Mouse (Mus musculus) c-Kit-negative CD71-positive TER-119-positive erythroid progenitor cells, embryonic 14.5 days (primary cell): ENCODE measurements around the gene Drd4.
"Not testable (repeated sequence)": the region's sequence is repeated elsewhere in the genome, so short reads cannot be mapped to it uniquely, and the experiment has no call there.

Source experiments
- DNase-seq: peaks from one replicate; pipeline ENCODE4 v3.0.0-alpha.2; 2013; ENCODE audit warnings: low read depth, low spot score

Drd4 gene

DNA sequence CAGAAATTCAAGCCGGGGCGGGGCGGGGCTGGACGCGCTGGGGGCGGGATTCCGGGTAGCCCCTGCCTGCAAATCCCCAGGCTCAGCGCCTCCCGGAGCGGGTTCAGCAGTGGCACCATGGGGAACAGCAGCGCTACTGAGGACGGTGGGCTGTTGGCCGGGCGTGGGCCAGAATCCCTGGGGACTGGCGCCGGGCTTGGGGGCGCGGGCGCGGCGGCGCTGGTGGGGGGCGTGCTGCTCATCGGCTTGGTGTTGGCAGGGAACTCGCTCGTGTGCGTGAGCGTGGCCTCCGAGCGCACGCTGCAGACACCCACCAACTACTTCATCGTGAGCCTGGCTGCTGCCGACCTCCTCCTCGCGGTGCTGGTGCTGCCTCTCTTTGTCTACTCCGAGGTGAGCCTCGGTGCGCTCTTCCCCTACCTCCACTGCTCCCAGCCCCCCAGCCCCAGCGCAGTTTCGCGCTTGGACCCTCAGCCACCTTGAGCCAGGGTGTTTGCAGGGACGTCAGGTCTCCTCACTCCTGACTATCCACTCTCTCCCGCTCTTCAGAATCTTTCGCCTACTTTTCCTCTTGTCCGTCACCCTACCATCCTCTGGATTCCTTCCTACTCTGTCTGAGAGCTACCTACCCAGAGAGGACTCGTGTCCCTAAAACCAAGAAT lies at the start of gene Drd4:
Gene Drd4 (plus strand): TSS at position 86 of the 662 bp plus-strand sequence.
- DNase-seq = no peak

GRCm38 (mm10) chr7:141250486-141250885 lies 41.3 kb upstream of the Drd4 start:
- DNase-seq = not testable (repeated sequence)

DNA sequence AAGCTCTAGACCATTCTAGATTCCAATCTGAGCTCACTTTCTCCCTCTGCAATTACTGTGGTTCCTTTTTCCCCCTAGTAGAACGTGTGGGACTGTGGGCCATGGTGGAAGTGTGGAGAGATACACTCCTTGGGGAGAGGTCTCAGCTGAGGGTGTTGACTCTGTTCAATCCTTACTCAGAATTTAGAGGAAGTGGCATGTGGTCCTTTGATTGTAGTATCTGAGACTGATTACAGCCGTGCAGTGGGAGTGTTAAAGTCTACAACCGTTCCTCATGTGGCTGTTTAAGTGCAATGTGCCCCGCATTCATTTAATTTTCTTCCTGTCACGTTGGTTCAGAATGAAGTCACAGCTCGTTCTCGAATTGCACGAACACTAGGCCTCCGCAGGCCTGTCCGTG lies 35.6 kb upstream of the Drd4 start:
- DNase-seq = no peak

DNA sequence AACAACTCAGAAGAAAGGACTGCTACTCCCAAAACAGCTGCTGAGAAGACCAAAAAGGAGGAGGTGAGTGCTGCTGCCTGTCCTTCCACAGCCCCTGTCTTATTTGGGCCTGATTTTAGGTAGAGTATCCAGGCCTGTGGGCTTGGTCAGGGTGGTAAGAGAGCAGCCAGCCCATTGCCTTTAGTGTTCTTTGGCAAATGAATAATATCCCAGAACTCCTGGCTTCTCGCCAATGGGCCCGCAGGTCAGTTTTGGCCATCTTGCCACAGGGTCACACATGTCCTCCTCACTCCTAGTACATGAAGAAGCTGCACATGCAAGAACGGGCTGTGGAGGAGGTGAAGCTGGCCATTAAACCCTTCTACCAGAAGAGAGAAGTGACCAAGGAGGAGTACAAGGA lies 30.3 kb upstream of the Drd4 start:
- DNase-seq = no peak

GRCm38 (mm10) chr7:141263640-141264039 lies 28.2 kb upstream of the Drd4 start:
- DNase-seq = no peak

DNA sequence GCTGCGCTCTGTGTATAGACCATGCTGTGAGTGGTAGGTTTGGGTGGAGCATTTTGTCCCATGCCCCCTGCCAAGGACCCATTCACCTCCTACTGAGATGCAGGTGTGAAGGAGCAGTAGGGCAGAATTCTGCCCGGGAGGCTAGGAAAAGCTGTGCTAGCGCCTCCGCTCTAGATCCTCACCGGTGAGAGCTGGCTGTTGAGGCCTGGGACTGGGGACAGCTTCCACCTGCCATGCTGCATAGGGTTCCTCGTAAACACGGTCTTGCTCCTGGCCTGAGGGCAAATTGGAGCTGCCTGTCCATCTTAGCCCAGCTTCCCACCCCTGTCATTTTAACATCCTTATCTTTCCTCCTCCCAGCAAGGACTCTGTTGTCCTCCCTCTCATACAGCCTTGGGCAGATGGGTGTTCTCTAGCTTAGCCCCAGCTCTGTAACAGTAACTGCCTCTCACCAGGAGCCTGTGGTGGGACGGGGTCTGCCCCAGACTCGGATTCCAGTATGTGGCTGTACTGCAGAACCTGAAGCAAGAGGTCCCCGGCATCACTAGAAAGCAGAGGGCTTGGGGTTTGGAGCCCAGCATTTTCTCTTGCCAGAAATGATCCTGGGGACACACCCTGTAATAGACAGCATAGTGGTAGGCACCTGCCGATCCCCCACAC lies 27.6 kb upstream of the Drd4 start:
- DNase-seq = no peak

DNA sequence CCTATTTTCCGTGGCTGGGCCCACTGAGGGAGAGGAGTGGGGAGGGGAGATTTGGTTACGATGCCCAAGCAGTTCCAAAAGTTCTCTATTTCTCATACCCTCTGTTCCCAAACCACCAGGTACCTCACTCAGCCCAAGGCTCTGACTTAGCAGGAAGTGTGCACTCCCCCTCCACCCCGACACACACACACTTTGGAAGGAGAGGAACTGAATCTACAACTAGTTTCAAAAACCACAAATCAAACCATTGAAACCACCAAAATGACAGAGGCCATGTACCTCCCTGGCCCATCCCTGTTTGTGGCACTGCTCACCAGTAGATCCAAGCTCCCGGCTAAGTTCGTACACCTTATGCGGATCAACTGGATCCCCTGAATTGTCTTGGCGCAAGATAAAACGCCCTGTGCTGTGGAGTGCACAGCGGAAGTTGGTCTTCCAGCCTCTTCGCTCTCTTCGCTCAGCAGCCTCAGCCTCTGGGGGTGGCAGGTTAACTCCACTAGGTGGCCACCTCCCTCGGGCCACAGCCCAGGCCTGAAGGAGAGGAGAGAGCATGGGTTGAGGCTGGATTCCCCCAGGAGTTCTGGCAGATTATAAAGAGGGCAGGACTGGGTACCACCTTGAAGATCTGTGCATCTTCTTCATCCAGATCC lies 26.9 kb upstream of the Drd4 start:
- DNase-seq = no peak

GRCm38 (mm10) chr7:141265411-141265738 lies 26.4 kb upstream of the Drd4 start:
- DNase-seq = no peak

- DNase-seq = peak; percentile 71
Measured at GRCm38 (mm10) chr7:141265739-141266561, 25.9 kb upstream of the Drd4 start, which contains the start of gene Irf7. Gene Irf7 (minus strand): TSS chr7:141266481.

DNA sequence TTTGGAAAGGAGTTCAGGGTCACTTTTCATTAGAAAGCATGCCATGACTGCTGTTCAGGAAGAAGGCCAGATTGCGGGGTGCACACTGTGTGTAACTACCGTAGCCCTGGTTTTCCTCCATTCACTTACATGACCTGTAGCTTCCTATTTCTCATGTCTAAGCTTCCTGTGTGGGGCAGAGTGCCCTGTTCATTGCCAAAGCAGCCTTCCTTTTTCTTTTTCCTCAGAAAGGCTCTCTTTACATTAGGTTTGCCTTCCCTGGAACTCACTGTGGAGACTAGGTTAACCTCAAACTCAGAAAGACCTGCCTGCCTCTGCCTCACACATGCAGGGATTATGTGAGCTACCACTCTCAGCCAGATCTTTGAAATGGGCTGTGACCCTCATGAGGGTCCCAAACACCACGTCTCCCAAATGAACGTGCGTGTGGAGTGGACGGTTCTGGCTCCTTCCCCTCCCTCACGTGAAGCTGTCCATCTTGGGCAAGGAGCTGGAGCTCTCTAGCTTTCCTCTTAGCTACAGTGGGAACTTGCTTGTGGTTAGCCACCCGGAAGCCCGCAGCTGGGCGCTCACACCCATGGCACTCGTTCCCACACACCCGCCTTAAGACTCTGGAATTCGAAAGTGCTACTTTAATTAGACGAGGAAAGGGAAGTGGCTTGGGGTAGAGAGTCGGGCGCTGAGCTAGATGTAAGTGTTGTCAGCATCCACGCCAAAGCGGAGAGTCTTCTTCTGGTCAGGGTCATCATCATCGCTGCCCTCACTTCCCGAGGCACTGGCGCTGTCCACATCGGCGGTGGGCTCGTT lies 23.1 kb upstream of the Drd4 start:
- DNase-seq = no peak

- no peak for DNase-seq
Measured at GRCm38 (mm10) chr7:141269273-141269545, 22.6 kb upstream of the Drd4 start.

DNA sequence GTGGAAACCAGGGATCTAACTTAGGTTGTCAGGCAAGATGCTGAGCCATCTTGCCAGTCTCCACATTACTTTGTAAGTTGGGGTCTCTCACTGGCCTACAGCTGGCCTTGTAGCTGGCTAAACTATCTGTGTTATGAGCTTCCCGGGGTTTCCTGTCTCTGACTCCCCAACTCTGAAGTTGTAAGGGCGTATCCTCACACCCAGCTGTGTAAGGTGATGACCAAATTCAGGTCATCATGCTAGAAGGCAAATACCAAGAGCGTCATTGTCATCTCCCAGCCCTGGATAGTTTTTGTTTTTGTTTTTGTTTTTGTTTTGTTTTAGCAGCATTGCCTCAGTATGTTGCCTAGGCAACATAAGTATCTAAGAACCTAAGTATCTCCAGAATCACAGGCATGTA lies 21.2 kb upstream of the Drd4 start:
- no peak for DNase-seq

DNA sequence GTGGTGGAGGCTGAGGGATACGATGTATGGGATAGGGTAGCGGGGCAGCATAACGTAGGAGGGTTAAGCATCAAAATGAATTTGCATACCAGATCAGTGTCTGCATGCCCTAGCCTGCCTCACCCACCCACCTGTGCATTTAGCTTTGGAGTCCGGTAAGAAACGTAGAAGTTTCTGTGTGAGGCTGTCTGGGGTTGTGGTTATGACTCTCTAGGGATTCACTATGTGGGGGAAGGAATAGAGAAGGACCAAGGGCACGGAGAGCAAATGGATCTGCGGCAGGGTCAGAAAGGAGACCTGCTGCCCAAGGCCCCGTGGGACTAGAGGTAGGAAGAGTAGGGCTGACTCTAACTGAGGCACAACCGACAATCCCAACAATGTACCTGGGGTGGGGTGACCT lies 16.4 kb upstream of the Drd4 start:
- DNase-seq = no peak

DNA sequence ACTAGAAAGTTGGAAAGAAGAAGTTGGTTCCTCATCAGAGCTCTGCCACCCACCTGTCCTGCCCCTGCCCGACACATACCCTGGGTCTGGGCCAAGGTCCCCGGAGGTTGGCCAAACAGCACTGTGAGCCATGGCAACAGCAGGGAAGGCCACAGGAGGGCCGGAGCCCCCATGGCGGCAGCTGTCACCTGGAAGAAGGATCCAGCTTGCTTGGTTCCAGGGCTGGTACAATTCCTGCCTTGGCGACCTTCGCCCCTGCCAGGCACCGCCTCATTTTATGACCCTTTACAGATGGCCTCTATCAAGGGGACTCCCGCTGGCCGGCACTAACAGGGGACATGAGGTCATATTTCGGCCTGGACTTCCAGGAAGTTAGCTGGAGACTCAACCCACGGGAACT lies 15.3 kb upstream of the Drd4 start, which contains the start of gene Cdhr5:
Gene Cdhr5 (minus strand): TSS at position 241 of the 400 bp plus-strand sequence.
- DNase-seq = no peak

- no peak for DNase-seq
Measured at GRCm38 (mm10) chr7:141277701-141278678, 13.8 kb upstream of the Drd4 start.

DNA sequence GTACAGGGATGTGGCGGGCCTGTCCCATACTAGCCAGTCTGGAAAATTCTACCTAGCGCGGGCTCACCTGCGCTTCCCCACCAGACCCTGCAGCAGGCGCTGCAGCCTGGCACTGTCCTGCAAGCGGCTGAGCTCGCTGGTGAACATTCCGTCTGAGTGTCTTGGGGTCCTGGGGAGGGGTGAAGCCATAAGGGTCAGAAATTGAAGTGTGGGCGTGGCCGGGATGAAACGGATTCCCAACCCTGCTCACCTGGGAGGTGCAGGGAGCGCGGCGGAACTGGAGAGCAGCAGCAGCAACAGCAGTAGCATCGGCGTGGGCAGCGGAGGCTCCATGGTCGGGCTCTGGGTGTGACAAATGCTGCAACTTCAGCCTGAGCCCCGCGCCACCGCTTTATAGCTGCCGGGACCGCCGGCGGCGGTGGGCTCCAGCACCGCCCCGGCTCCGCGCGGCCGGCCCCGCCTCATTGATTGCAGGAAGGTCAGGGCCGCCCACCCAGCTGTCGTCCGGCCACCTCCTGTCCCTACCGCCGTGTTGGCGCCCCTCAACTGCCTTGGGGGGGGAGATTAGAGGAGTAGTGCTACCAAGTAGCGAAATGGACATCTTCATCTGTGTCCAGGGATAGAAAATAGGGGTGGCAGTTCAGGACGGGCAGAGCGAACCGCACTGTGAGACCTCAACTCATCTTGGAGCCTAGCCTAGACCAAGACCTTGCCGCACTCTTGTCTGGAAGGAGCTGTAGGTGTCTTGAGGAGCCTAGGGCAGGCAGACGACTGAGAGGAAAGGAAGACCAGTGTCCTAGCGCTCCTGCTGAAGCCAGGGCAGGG lies 12.8 kb upstream of the Drd4 start, which contains the start of gene Sct:
Gene Sct (minus strand): TSS at position 368 of the 825 bp plus-strand sequence.
- no peak for DNase-seq

GRCm38 (mm10) chr7:141281442-141281841 lies 10.4 kb upstream of the Drd4 start:
- no peak for DNase-seq

GRCm38 (mm10) chr7:141282756-141283155 lies 9.1 kb upstream of the Drd4 start:
- no peak for DNase-seq

- no peak for DNase-seq
Measured at GRCm38 (mm10) chr7:141288042-141288441, 3.8 kb upstream of the Drd4 start.
